Mouse (Mus musculus): ENCODE data around the gene Slc22a29.
"Not testable (repeated sequence)": the region's sequence is repeated elsewhere in the genome, so short reads cannot be mapped to it uniquely, and the experiment has no call there.

DNA sequence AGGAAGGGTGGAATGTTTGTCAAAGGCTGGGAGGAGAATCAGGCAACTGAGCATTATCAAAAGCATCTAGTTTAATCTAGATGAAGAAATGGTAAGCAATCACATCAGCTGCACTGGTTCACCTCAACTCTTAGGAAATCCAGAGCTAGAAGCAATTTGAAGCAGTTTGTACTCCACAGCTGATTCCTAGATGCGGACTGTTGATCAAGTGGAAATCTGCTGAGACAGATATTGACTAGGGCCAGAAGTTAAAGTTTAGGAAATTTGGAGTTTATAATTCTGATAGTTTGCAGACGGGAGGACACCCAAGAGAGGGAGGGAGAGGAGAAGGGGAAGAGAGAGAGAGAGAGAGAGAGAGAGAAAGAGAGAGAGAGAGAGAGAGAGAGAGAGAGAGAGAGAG lies 76.0 kb downstream of the Slc22a29 start:
- TF ChIP-seq CTCF (IDR thresholded peaks at IDR 0.05; ENCODE audit: borderline replicate concordance, insufficient read depth, low read length); POLR2A (IDR thresholded peaks at IDR 0.05; ENCODE audit: low read depth, low read length): not testable (repeated sequence)

Data from embryonic fibroblast, embryonic 13.5 days (primary cell).